Mouse (Mus musculus) lung, postnatal 0 days (tissue): ENCODE results near the gene Ppp3r1. TPM values are rescaled to one million over a fixed set of nuclear protein-coding genes. Genes with fewer than 3 reads are reported as not detected.

ENCODE experiments used
- ATAC-seq: fragments of 200-750 bp; cut with Nextera tagmentation; 2 replicates; pipeline ENCODE4 v1.8.0; 2017; ENCODE audit warnings: moderate library complexity
- DNase-seq: peaks from one replicate; pipeline ENCODE4 v3.0.0-alpha.2; 2016; ENCODE audit warnings: low spot score
- H3K27ac ChIP-seq: fragments of 300-500 bp; sonication (generic); 2 replicates; pipeline ENCODE4 v1.5.1; 2014; ENCODE audit warnings: antibody characterized with exemption, mild to moderate bottlenecking, low read length, mixed read lengths
- H3K27me3 ChIP-seq: fragments of 300-500 bp; sonication (generic); replicated peaks from 2 replicates; pipeline ENCODE4 v1.6.1; 2014; ENCODE audit warnings: low read length, mixed read lengths; ENCODE audit not compliant: insufficient read depth
- H3K36me3 ChIP-seq: fragments of 300-500 bp; sonication (generic); 2 replicates; pipeline ENCODE4 v1.6.1; 2014; ENCODE audit warnings: low read length, mixed read lengths; ENCODE audit not compliant: insufficient read depth
- H3K4me1 ChIP-seq: fragments of 300-500 bp; sonication (generic); 2 replicates; pipeline ENCODE4 v1.6.1; 2014; ENCODE audit warnings: antibody characterized with exemption, low read depth, low read length, mixed read lengths; ENCODE audit not compliant: insufficient read depth
- H3K4me2 ChIP-seq: fragments of 300-500 bp; sonication (generic); replicated peaks from 2 replicates; pipeline ENCODE4 v1.6.1; 2014; ENCODE audit warnings: low read depth, mild to moderate bottlenecking, low read length, moderate library complexity, mixed read lengths
- H3K4me3 ChIP-seq: fragments of 300-500 bp; sonication (generic); 2 replicates; pipeline ENCODE4 v1.5.1; 2014; ENCODE audit warnings: low read depth, low read length
- H3K9ac ChIP-seq: fragments of 300-500 bp; sonication (generic); replicated peaks from 2 replicates; pipeline ENCODE4 v1.6.1; 2014; ENCODE audit warnings: low read depth, mild to moderate bottlenecking
- H3K9me3 ChIP-seq: fragments of 300-500 bp; sonication (generic); 2 replicates; pipeline ENCODE4 v1.6.1; 2016; ENCODE audit warnings: low read length, mixed read lengths
- CTCF ChIP-seq: IDR thresholded peaks from 2 replicates; pipeline ENCODE4 v1.5.1; 2016; ENCODE audit warnings: antibody characterized with exemption, mild to moderate bottlenecking
- EP300 ChIP-seq: IDR thresholded peaks from 2 replicates; pipeline ENCODE4 v1.6.1; 2016; ENCODE audit warnings: antibody characterized with exemption, mild to moderate bottlenecking, control low read depth
- WGBS: fragments of 180-500 bp; shearing (Covaris S2); extraction: QIAGEN DNeasy Blood & Tissue Kit; methylation state at CpG from one replicate; pipeline ENCODE4 v1.1.7; 2014; 5-methylcytosine and 5-hydroxymethylcytosine counted together
- polyA plus RNA-seq: library from polyadenylated mRNA; unstranded; fragments of >200 nt; fragmentation: Nextera tagmentation; extraction: Ambion mirVana; gene quantifications from 2 replicates; pipeline ENCODE4 v1.2.1, GENCODE M21; 2015

Ppp3r1 gene
- polyA plus RNA-seq, 1 experiment from 2014 or later: 112 TPM

- WGBS: 58% methylated on average over 9 of the region's 9 CpGs
- Histone ChIP-seq H3K4me1 (no peaks in the 10 kb centered on the region), H3K4me2 (no peak overlapping the region), H3K9ac (no peak overlapping the region), H3K27me3 (no peaks in the 10 kb centered on the region), H3K9me3 (no peaks in the 10 kb centered on the region), H3K4me3 (no peak overlapping the region), H3K36me3 (peaks cover 22% of the 10 kb centered on the region), H3K27ac (peak overlapping the region; percentile 32)
- peak; percentile 49 for DNase-seq
- peak; percentile 64 for ATAC-seq
- TF ChIP-seq EP300 (no peak), CTCF (peak; percentile 59)
Measured at GRCm38 (mm10) chr11:17192151-17192844, 33.2 kb downstream of the Ppp3r1 start.

- TF ChIP-seq CTCF: no peak
- no peak for DNase-seq
- Histone ChIP-seq H3K4me3 (no peak overlapping the region), H3K4me2 (no peak overlapping the region), H3K36me3 (peaks cover 34% of the 10 kb centered on the region), H3K9me3 (no peaks in the 10 kb centered on the region), H3K4me1 (no peaks in the 10 kb centered on the region), H3K9ac (no peak overlapping the region), H3K27ac (no peak overlapping the region), H3K27me3 (no peaks in the 10 kb centered on the region)
- 70% methylated on average over 5 of the region's 5 CpGs for WGBS
- no peak for ATAC-seq
Measured at GRCm38 (mm10) chr11:17199170-17199569, 40.1 kb downstream of the Ppp3r1 start.

- WGBS: 66% methylated on average over 3 of the region's 3 CpGs
- Histone ChIP-seq H3K9me3 (no peaks in the 10 kb centered on the region), H3K4me3 (no peak overlapping the region), H3K27me3 (no peaks in the 10 kb centered on the region), H3K9ac (no peak overlapping the region), H3K4me2 (no peak overlapping the region), H3K27ac (no peak overlapping the region), H3K4me1 (no peaks in the 10 kb centered on the region), H3K36me3 (peaks cover 34% of the 10 kb centered on the region)
- TF ChIP-seq EP300: no peak
- TF ChIP-seq CTCF: no peak
- DNase-seq: peak; percentile 80
- peak; percentile 81 for ATAC-seq
Measured at GRCm38 (mm10) chr11:17199840-17200501, 40.9 kb downstream of the Ppp3r1 start.

GRCm38 (mm10) chr11:17200936-17201335 lies 41.9 kb downstream of the Ppp3r1 start:
- DNase-seq: no peak
- H3K4me1 ChIP-seq: no peaks in the 10 kb centered on the region
- WGBS: 90% methylated on average over 4 of the region's 4 CpGs
- H3K9ac ChIP-seq: no peak overlapping the region
- no peak overlapping the region for H3K4me3 ChIP-seq
- H3K9me3 ChIP-seq: no peaks in the 10 kb centered on the region
- H3K4me2 ChIP-seq: no peak overlapping the region
- H3K27me3 ChIP-seq: no peaks in the 10 kb centered on the region
- no peak overlapping the region for H3K27ac ChIP-seq
- H3K36me3 ChIP-seq: peaks cover 25% of the 10 kb centered on the region
- ATAC-seq: no peak
- no peak for TF ChIP-seq CTCF
- no peak for TF ChIP-seq EP300

GRCm38 (mm10) chr11:17202481-17202880 lies 43.4 kb downstream of the Ppp3r1 start:
- Histone ChIP-seq H3K9me3 (no peaks in the 10 kb centered on the region), H3K9ac (no peak overlapping the region), H3K4me2 (no peak overlapping the region), H3K4me1 (no peaks in the 10 kb centered on the region), H3K36me3 (peaks cover 11% of the 10 kb centered on the region; the same call in 1 of the 2 replicates), H3K27me3 (no peaks in the 10 kb centered on the region), H3K27ac (no peak overlapping the region), H3K4me3 (no peak overlapping the region)
- no peak for TF ChIP-seq CTCF
- TF ChIP-seq EP300: no peak
- no peak for DNase-seq
- WGBS: 85% methylated on average over 6 of the region's 6 CpGs
- ATAC-seq: no peak

- peak within 1 kb of the TSS; percentile 76 for H3K9ac ChIP-seq
- H3K4me1 ChIP-seq: peaks cover 11% of the 10 kb centered on the region
- H3K36me3 ChIP-seq: no peaks in the 10 kb centered on the region
- no peaks in the 10 kb centered on the region for H3K9me3 ChIP-seq
- peak within 1 kb of the TSS; percentile 57 for H3K27ac ChIP-seq
- peak; percentile 99 for DNase-seq
- H3K4me3 ChIP-seq: peak within 1 kb of the TSS; percentile 75
- peak within 1 kb of the TSS; percentile 64 for H3K4me2 ChIP-seq
- TF ChIP-seq CTCF: no peak
- peak; percentile 89 for TF ChIP-seq EP300
- peak; percentile 99 for ATAC-seq
- H3K27me3 ChIP-seq: no peaks in the 10 kb centered on the region
- under 1% methylated on average over 64 of the region's 65 CpGs for WGBS
Measured at GRCm38 (mm10) chr11:17211258-17212140, 52.4 kb downstream of the Ppp3r1 start, which contains the start of gene Pno1. TSS of gene Pno1 (minus strand) at chr11:17211568.
